Mouse (Mus musculus) neural tube, embryonic 14.5 days (tissue): ENCODE data around the gene Espl1. TPM values are rescaled to one million over a fixed set of nuclear protein-coding genes. Genes with fewer than 3 reads are reported as not detected.
"Not testable (repeated sequence)": the region's sequence is repeated elsewhere in the genome, so short reads cannot be mapped to it uniquely, and the experiment has no call there.

ENCODE experiments used
- ATAC-seq: fragments of 200-750 bp; cut with Nextera tagmentation; 2 replicates; pipeline ENCODE4 v1.8.0; 2017; ENCODE audit warnings: low read depth, mild to moderate bottlenecking, moderate TSS enrichment, moderate library complexity
- H3K27ac ChIP-seq: fragments of 300-500 bp; sonication (generic); 2 replicates; pipeline ENCODE4 v1.5.1; 2014; ENCODE audit warnings: low read depth, mild to moderate bottlenecking, control low read depth, low read length, moderate library complexity, mixed read lengths
- H3K27me3 ChIP-seq: fragments of 300-500 bp; sonication (generic); 2 replicates; pipeline ENCODE4 v1.6.1; 2014; ENCODE audit warnings: low read length; ENCODE audit not compliant: control insufficient read depth, insufficient read depth
- H3K36me3 ChIP-seq: fragments of 300-500 bp; sonication (generic); 2 replicates; pipeline ENCODE4 v1.6.1; 2014; ENCODE audit warnings: low read length, mixed read lengths; ENCODE audit not compliant: control insufficient read depth, insufficient read depth
- H3K4me1 ChIP-seq: fragments of 300-500 bp; sonication (generic); 2 replicates; pipeline ENCODE4 v1.6.1; 2014; ENCODE audit warnings: low read length; ENCODE audit not compliant: control insufficient read depth, insufficient read depth
- H3K4me2 ChIP-seq: fragments of 300-500 bp; sonication (generic); 2 replicates; pipeline ENCODE4 v1.6.1; 2014; ENCODE audit warnings: mild to moderate bottlenecking, low read depth, low read length, control low read depth
- H3K4me3 ChIP-seq: fragments of 300-500 bp; sonication (generic); 2 replicates; pipeline ENCODE4 v1.5.1; 2014; ENCODE audit warnings: low read depth, low read length, control low read depth, mixed read lengths
- H3K9ac ChIP-seq: fragments of 300-500 bp; sonication (generic); replicated peaks from 2 replicates; pipeline ENCODE4 v1.6.1; 2014; ENCODE audit warnings: low read depth, mild to moderate bottlenecking, control low read depth, low read length, mixed read lengths
- H3K9me3 ChIP-seq: fragments of 300-500 bp; sonication (generic); 2 replicates; pipeline ENCODE4 v1.6.1; 2016; ENCODE audit warnings: low read length; ENCODE audit not compliant: control insufficient read depth
- WGBS: fragments of 180-500 bp; shearing (Covaris S2); extraction: QIAGEN DNeasy Blood & Tissue Kit; methylation state at CpG from one replicate; pipeline ENCODE4 v1.1.7; 2014; 5-methylcytosine and 5-hydroxymethylcytosine counted together
- polyA plus RNA-seq: library from polyadenylated mRNA; unstranded; fragments of >200 nt; fragmentation: Nextera tagmentation; extraction: Ambion mirVana; gene quantifications from 2 replicates; pipeline ENCODE4 v1.2.1, GENCODE M21; 2014

Espl1 gene
- polyA plus RNA-seq, 1 experiment from 2014 or later = 3.4 TPM

- Histone ChIP-seq H3K27me3 (no peaks in the 10 kb centered on the region), H3K4me1 (no peaks in the 10 kb centered on the region), H3K9ac (no peak overlapping the region), H3K36me3 (no peaks in the 10 kb centered on the region), H3K9me3 (no peaks in the 10 kb centered on the region), H3K27ac (no peak overlapping the region), H3K4me3 (no peak overlapping the region), H3K4me2 (no peak overlapping the region)
- 0 out of 2 replicates have a peak, but pooled peaks have one; percentile 41 for ATAC-seq
- 88% methylated on average over 6 of the region's 6 CpGs for WGBS
Measured at GRCm38 (mm10) chr15:102316263-102316662, 20.2 kb downstream of the Espl1 start.

GRCm38 (mm10) chr15:102324654-102325473, 28.8 kb downstream of the Espl1 start:
- H3K4me2 ChIP-seq = no peak overlapping the region; the same call in 1 of the 2 replicates
- H3K9me3 ChIP-seq = no peaks in the 10 kb centered on the region
- no peak overlapping the region for H3K9ac ChIP-seq
- H3K27ac ChIP-seq = no peak overlapping the region
- peak overlapping the region; percentile 71; the same call in 1 of the 2 replicates for H3K4me3 ChIP-seq
- no peak for ATAC-seq
- H3K36me3 ChIP-seq = no peaks in the 10 kb centered on the region; the same call in 1 of the 2 replicates
- no peaks in the 10 kb centered on the region for H3K27me3 ChIP-seq
- peaks cover 9% of the 10 kb centered on the region for H3K4me1 ChIP-seq
- WGBS = 77% methylated on average over 12 of the region's 12 CpGs

GRCm38 (mm10) chr15:102326022-102326576, 30.0 kb downstream of the Espl1 start, which contains the start of gene Pfdn5:
Gene Pfdn5, plus strand, starts transcription at chr15:102326116.
- Histone ChIP-seq H3K4me1 (peaks cover 9% of the 10 kb centered on the region), H3K27ac (peak within 1 kb of the TSS; percentile 64), H3K36me3 (no peaks in the 10 kb centered on the region; the same call in none of the 2 replicates), H3K9me3 (no peaks in the 10 kb centered on the region), H3K4me3 (peak within 1 kb of the TSS; percentile 71), H3K27me3 (no peaks in the 10 kb centered on the region), H3K4me2 (peak within 1 kb of the TSS; percentile 63), H3K9ac (peak within 1 kb of the TSS; percentile 75)
- under 1% methylated on average over 40 of the region's 40 CpGs for WGBS
- peak; percentile 92 for ATAC-seq

GRCm38 (mm10) chr15:102326892-102327291, 30.8 kb downstream of the Espl1 start:
- Histone ChIP-seq H3K4me2 (peak overlapping the region; percentile 63), H3K9ac (peak overlapping the region; percentile 75), H3K9me3 (no peaks in the 10 kb centered on the region), H3K36me3 (no peaks in the 10 kb centered on the region; the same call in none of the 2 replicates), H3K27me3 (no peaks in the 10 kb centered on the region), H3K4me1 (peaks cover 13% of the 10 kb centered on the region), H3K4me3 (peak overlapping the region; percentile 71), H3K27ac (no peak overlapping the region)
- 75% methylated on average over 8 of the region's 8 CpGs for WGBS
- ATAC-seq = no peak

GRCm38 (mm10) chr15:102331610-102332015, 35.5 kb downstream of the Espl1 start, which contains the start of gene Myg1:
Gene Myg1, plus strand, starts transcription at chr15:102331709.
- Histone ChIP-seq H3K4me3 (peak within 1 kb of the TSS; percentile 75), H3K36me3 (peaks cover 18% of the 10 kb centered on the region), H3K27ac (no peak within 1 kb of the TSS), H3K9ac (peak within 1 kb of the TSS; percentile 62), H3K27me3 (no peaks in the 10 kb centered on the region), H3K9me3 (no peaks in the 10 kb centered on the region), H3K4me2 (peak within 1 kb of the TSS; percentile 74), H3K4me1 (peaks cover 18% of the 10 kb centered on the region)
- peak; percentile 95 for ATAC-seq
- under 1% methylated on average over 30 of the region's 30 CpGs for WGBS

- ATAC-seq = no peak
- peaks cover 41% of the 10 kb centered on the region for H3K36me3 ChIP-seq
- 92% methylated on average over 8 of the region's 8 CpGs for WGBS
- no peak overlapping the region for H3K27ac ChIP-seq
- H3K9me3 ChIP-seq = no peaks in the 10 kb centered on the region
- H3K4me1 ChIP-seq = peaks cover 11% of the 10 kb centered on the region
- H3K4me3 ChIP-seq = no peak overlapping the region
- no peaks in the 10 kb centered on the region for H3K27me3 ChIP-seq
- H3K4me2 ChIP-seq = no peak overlapping the region
- no peak overlapping the region for H3K9ac ChIP-seq
Measured at GRCm38 (mm10) chr15:102335254-102335653, 39.2 kb downstream of the Espl1 start.

GRCm38 (mm10) chr15:102335925-102336324, 39.9 kb downstream of the Espl1 start:
- not testable (repeated sequence) for H3K27ac ChIP-seq, ATAC-seq, H3K4me2 ChIP-seq, H3K9ac ChIP-seq, H3K4me3 ChIP-seq, H3K27me3 ChIP-seq, H3K9me3 ChIP-seq
- 97% methylated on average over 5 of the region's 5 CpGs for WGBS
- Histone ChIP-seq H3K4me1 (peaks cover 11% of the 10 kb centered on the region), H3K36me3 (peaks cover 41% of the 10 kb centered on the region)

GRCm38 (mm10) chr15:102336946-102337345, 40.9 kb downstream of the Espl1 start:
- H3K9ac ChIP-seq = no peak overlapping the region
- H3K36me3 ChIP-seq = peaks cover 41% of the 10 kb centered on the region
- 99% methylated on average over 4 of the region's 4 CpGs for WGBS
- ATAC-seq = no peak
- H3K9me3 ChIP-seq = no peaks in the 10 kb centered on the region
- H3K4me1 ChIP-seq = peaks cover 7% of the 10 kb centered on the region
- no peak overlapping the region for H3K4me3 ChIP-seq
- no peak overlapping the region for H3K27ac ChIP-seq
- H3K27me3 ChIP-seq = no peaks in the 10 kb centered on the region
- H3K4me2 ChIP-seq = no peak overlapping the region

- H3K4me3 ChIP-seq = no peak overlapping the region
- no peaks in the 10 kb centered on the region for H3K9me3 ChIP-seq
- 77% methylated on average over 5 of the region's 5 CpGs for WGBS
- no peak overlapping the region for H3K4me2 ChIP-seq
- H3K27me3 ChIP-seq = no peaks in the 10 kb centered on the region
- no peaks in the 10 kb centered on the region for H3K4me1 ChIP-seq
- peaks cover 31% of the 10 kb centered on the region for H3K36me3 ChIP-seq
- H3K27ac ChIP-seq = no peak overlapping the region
- no peak overlapping the region for H3K9ac ChIP-seq
- no peak for ATAC-seq
Measured at GRCm38 (mm10) chr15:102339612-102340011, 43.5 kb downstream of the Espl1 start.
